Mouse (Mus musculus) spleen, adult 2 months (tissue): ENCODE data around the gene Crtc1.

Experiments
- CTCF ChIP-seq: fragments of 200-500 bp; IDR thresholded peaks from 2 replicates; pipeline ENCODE4 v1.5.1; 2011; ENCODE audit warnings: mild to moderate bottlenecking, inconsistent platforms; ENCODE audit not compliant: insufficient read depth, insufficient read length, insufficient replicate concordance; ENCODE audit errors: extremely low read depth
- POLR2A ChIP-seq: fragments of 200-500 bp; IDR thresholded peaks from 2 replicates; pipeline ENCODE4 v1.6.1; 2011; ENCODE audit warnings: low read depth, low read length, inconsistent platforms

GRCm38 (mm10) chr8:70469295-70469916, 30.0 kb upstream of the Crtc1 start:
- TF ChIP-seq CTCF (no peak), POLR2A (no peak)
